Mouse (Mus musculus): ENCODE measurements around the gene Slc15a3.

- TF ChIP-seq CTCF (IDR thresholded peaks at IDR 0.05; ENCODE audit: low read depth) = no peak
- TF ChIP-seq EP300 (IDR thresholded peaks at IDR 0.05; ENCODE audit: low read depth) = no peak
Observed at GRCm38 (mm10) chr19:10801906-10802305, 37.6 kb upstream of the Slc15a3 start.
